Mouse (Mus musculus) embryo, embryonic 11.5 days (tissue): Measurements from ENCODE around the gene Cdh26.

Experiments used
- DNase-seq: peaks from one replicate; pipeline ENCODE4 v3.0.0-alpha.2; 2012; ENCODE audit warnings: low read depth, low spot score

Gene Cdh26

DNA sequence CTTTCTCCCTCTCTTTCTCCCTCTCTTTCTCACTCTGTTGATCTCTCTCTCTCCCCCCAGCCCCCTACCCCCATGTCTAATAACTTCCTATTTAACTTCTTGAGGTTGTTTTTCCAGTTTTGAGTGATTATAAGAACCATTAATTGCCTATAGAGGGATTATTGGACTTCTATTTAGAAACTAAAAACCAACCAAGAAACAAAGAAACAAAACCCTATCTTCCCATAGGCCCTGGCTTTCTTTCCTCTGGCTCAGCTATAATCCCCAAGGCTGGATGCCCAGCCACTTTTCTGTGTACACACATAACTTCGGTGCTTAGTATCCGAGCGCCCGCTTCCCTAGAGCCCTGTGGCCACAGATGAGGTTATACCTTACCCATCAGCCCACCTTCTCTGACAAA lies at the start of gene Cdh26:
TSS of gene Cdh26 (plus strand) at position 301 of the 400 bp plus-strand sequence.
- DNase-seq: no peak

DNA sequence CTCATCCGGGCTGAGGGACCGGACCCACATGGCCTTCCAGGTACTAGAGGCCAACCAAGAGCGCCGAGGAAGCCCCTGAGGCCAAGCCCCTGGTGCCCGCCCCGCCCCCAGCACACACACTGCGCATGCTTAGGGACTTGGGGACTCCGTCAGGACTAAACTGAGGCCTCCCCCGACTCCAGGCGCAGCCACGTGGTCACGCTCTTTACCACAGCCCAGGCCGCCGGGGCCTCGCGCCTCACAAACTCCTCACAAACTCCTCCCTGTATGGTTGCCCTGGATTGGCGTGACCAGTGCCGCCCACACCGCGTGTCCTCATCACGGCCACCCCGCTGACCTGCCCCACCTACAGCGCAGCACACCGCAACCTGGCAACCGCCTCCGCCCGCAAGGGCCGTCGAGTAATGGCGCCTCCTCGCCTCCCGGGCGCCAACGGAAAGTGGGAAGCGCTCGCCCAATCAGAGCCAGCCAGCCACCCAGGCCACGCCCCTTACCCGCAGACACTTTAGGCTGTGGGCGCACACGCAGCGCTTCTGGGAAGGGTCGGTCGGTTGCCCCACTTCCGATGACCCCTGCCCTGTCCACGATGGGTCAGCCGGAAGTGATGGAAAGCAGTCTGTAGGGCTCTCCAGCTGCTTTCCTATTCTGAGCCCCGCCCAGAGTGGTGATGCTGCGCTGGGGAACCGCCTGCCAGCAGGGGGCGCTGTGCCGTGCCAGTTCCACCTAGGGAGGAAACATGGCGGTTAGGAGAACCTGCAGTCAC lies 23.1 kb upstream of the Cdh26 start, which contains the start of gene Sycp2:
TSS of gene Sycp2 (minus strand) at position 633 of the 763 bp plus-strand sequence.
- no peak for DNase-seq

- no peak for DNase-seq
Observed at GRCm38 (mm10) chr2:178409024-178409423, 21.3 kb upstream of the Cdh26 start.

GRCm38 (mm10) chr2:178410286-178410685 lies 20.0 kb upstream of the Cdh26 start:
- no peak for DNase-seq

DNA sequence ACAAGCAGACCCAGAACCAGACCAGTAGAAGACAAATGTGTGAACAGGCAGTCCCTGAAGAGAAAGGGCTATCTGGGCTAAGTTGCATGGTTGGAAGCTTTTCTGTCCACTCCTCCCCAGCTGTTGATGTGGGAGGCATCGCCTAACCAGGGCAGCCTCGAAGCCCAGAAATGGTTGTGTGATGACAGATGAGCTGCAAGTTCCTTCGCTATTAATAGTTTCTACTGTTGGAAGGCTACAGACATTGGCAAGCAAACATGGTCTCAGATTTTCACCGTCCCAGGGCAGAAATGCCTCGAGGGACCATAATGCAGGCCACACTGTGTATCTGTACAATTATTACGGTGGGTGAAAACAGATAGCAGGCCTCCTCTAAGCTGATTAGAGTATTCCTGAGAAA lies 17.7 kb upstream of the Cdh26 start:
- no peak for DNase-seq

GRCm38 (mm10) chr2:178413081-178413480 lies 17.2 kb upstream of the Cdh26 start:
- DNase-seq: no peak

GRCm38 (mm10) chr2:178413481-178414260 lies 16.7 kb upstream of the Cdh26 start:
- DNase-seq: no peak

DNA sequence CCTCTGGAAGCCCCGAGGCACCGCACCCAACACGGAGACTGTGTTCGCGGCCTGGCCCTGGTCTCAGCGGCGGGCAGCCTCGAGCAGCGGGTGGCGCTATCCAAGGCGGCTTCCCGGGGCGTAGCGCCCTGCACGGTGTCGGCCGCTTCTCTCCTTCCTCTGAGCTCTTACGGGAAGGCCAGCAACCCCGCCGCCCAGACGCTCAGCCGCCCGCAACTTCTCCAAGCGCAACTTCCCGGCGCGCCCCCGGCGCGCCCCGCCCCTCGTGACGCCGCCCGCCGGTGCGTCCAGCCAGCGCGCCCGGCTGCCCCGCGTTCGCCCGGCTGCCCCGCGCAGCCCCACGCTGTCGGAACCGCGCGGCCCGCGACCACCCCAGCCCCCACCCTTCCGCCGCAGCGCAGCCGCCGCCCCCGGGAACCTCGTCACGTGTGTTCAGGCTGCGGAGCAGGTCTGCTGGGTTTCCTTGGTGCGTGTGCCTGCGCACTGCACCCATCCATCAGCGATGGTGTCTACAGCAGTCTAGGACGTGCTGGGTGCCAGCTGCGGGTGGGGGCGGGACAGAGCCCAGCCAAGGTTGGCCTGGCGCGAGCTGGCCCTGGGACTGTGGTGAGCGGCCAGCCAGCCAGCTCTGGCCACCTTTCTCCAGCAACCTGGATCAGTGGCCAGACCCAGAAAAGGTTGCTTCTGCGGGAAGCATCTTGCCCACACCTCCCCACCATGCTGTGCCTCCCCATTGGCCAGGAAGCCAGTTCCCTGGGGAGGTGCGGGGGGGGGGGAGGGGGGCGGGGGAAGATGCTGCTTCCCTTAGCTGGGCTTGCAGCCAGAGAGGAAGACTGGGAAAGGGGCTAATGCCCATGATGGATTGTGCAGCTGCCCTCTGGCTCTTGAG lies 15.8 kb upstream of the Cdh26 start, which contains the start of the genes Ppp1r3d and Fam217b:
TSS of gene Ppp1r3d (minus strand) at position 212 of the 889 bp plus-strand sequence.
TSS of gene Fam217b (plus strand) at position 264 of the 889 bp plus-strand sequence.
- peak; percentile 38 for DNase-seq

DNA sequence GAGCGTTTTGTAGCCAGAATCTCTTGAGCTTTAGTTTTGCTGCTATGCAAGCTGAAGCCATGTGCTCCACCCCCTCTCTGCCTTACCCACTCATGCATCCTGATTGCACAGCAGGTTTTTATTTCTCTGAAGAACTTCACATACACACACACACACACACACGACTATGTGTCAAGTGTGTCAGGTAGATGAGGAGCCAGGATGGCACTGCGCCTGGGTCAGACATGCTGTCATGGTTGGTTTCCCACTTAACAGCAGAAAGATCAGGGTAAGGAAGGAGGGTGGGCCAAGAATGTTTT lies 15.2 kb upstream of the Cdh26 start:
- no peak for DNase-seq

DNA sequence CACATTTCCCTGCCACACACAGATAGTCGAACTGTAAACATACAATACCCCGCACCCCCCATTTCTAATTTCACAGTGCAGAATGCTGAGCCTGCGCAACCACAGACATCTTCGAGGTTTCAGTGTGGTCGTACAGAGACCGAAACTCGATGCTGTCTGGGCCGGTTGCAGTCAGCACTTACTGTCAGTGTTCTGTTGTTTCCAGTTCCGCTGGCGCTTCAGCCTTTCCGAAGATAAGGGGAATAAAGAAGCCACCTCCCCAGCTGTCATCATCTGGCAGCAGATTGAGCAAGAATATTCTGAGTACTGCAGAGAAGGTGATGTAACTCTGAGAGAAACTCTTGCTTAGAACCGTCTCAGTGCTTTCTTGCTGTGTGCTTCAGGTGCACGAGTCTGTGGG lies 13.9 kb upstream of the Cdh26 start:
- no peak for DNase-seq

DNA sequence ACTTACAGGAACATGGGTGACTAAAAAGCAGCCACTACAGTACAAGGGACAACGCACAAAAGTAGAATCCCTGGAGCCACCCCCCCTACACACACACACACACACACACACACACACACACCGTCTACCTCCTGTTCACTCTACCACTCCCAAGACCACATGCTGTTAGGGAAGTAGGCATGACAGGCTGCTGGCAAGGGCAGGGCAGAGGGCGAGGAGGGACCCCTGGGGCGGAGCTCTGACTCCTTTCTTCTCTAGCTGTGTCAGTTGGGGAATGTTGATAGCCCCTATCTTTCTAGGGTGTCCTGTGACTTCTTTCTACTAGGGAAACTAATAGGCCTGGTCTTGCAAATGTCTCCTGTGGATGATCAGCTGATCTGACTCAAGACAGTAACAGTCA lies 13.4 kb upstream of the Cdh26 start:
- DNase-seq: no peak

DNA sequence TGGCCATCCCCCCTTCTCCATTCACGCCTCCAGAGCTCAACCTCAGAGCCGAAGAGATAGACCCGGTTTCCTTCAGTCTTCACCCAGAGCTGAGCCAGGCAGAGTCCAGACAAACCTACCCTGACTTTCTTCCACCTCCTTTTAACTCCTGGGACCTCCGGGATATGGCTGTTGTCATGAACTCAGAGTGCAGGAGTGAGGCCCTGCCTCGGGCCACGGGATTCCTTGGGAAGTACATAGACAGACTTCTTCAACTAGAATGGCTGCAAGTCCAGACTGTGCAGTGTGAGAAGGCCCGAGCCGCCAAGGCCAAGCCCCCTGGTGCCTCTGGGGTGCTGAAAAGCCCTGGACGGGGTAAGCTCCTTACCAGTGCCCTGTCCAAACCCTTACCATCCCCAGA lies 9.8 kb upstream of the Cdh26 start:
- DNase-seq: no peak

GRCm38 (mm10) chr2:178421603-178422002 lies 8.7 kb upstream of the Cdh26 start:
- DNase-seq: no peak

GRCm38 (mm10) chr2:178422186-178422585 lies 8.1 kb upstream of the Cdh26 start:
- peak; percentile 35 for DNase-seq

GRCm38 (mm10) chr2:178423223-178423622 lies 7.1 kb upstream of the Cdh26 start:
- DNase-seq: no peak

GRCm38 (mm10) chr2:178426229-178426628 lies 4.1 kb upstream of the Cdh26 start:
- DNase-seq: peak; percentile 38

GRCm38 (mm10) chr2:178427181-178427580 lies 3.1 kb upstream of the Cdh26 start:
- no peak for DNase-seq

GRCm38 (mm10) chr2:178428183-178428582 lies 2.1 kb upstream of the Cdh26 start:
- DNase-seq: no peak

GRCm38 (mm10) chr2:178428676-178429075 lies 1.7 kb upstream of the Cdh26 start:
- no peak for DNase-seq

- DNase-seq: no peak
Observed at GRCm38 (mm10) chr2:178429426-178429825, 905 bp upstream of the Cdh26 start.

GRCm38 (mm10) chr2:178433495-178433894 lies 3.2 kb downstream of the Cdh26 start:
- no peak for DNase-seq

- DNase-seq: no peak
Observed at GRCm38 (mm10) chr2:178433903-178434302, 3.6 kb downstream of the Cdh26 start.
